Mouse (Mus musculus): ENCODE results near the gene Nppb. TPM values are rescaled to one million over a fixed set of nuclear protein-coding genes. Genes with fewer than 3 reads are reported as not detected.
A peak's percentile ranks its signal among the peaks of the same experiment; 100 is the strongest.

The Nppb gene
- total and polyA plus RNA-seq, 3 experiments = not detected

DNA sequence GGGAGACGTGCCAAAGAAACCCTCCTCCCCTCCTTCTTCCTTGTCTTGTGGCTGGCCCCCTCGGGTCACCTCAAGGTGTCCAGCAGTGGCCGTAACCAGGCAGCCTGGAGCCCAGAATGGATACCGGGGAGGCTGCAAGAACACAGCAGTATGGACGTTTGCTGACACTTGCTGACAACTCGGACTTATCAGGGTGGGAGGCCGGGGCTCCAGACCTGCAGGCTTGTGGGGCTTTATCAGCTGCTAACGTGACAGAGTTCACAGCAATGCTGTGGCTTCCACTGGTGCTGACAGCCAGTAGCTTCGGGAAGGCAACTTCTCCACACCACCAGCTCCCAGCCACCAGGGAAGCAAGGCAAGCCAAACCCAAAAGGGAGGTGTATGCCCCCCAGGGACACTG lies 16.3 kb upstream of the Nppb start (continued):
- no peak for TF ChIP-seq EP300 (IDR thresholded peaks at IDR 0.05; ENCODE audit: low read depth in 1 of 2, low read length in 2 of 2)
- TF ChIP-seq MYB (IDR thresholded peaks at IDR 0.05; ENCODE audit: low read depth, low read length) = no peak
- no peak for TF ChIP-seq ETS1 (IDR thresholded peaks at IDR 0.05; ENCODE audit: low read depth, low read length)

GRCm38 (mm10) chr4:147976237-147976636 lies 9.4 kb upstream of the Nppb start:
- H3K27me3 ChIP-seq (ENCODE audit: control insufficient read depth in 1 of 2, insufficient read depth in 2 of 2, low read length in 2 of 2) = no peaks in the 10 kb centered on the region; a peak in 1 of 4 replicates
- TF ChIP-seq EP300 (IDR thresholded peaks at IDR 0.05; ENCODE audit: low read depth in 1 of 2, low read length in 2 of 2) = peak in 1 of 2 experiments; percentile 38; a peak in 1 of 4 replicates
- no peak for TF ChIP-seq ZC3H11A (IDR thresholded peaks at IDR 0.05; ENCODE audit: low read depth, low read length)
- TF ChIP-seq MAFK (IDR thresholded peaks at IDR 0.05; ENCODE audit: borderline replicate concordance, low read depth, low read length) = no peak
- TF ChIP-seq MEF2A (IDR thresholded peaks at IDR 0.05; ENCODE audit: extremely low read depth, insufficient replicate concordance, low read depth, low read length, poor library complexity, severe bottlenecking) = no peak
- TF ChIP-seq CHD1 (IDR thresholded peaks at IDR 0.05; ENCODE audit: low read depth, low read length) = no peak
- H3K27ac ChIP-seq (ENCODE audit: control insufficient read depth, low read depth, low read length) = no peak overlapping the region
- H3K9me3 ChIP-seq (replicated peaks; ENCODE audit: insufficient read depth, low read length) = no peaks in the 10 kb centered on the region
- peaks cover 0 to 4% of the 10 kb centered on the region in 2 experiments; a peak in 1 of 4 replicates for H3K36me3 ChIP-seq (ENCODE audit: control insufficient read depth in 1 of 2, insufficient read depth in 2 of 2, low read length in 2 of 2)
- DNase-seq (ENCODE audit: low read depth, low spot score) = peak; percentile 18
- H3K4me1 ChIP-seq (ENCODE audit: control insufficient read depth in 1 of 2, insufficient read depth in 2 of 2, low read length in 2 of 2) = peaks cover 0 to 4% of the 10 kb centered on the region in 2 experiments; a peak in 2 of 4 replicates
- H3K79me2 ChIP-seq (ENCODE audit: control insufficient read depth, insufficient read depth, low read length, poor library complexity) = no peaks in the 10 kb centered on the region
- H3K9ac ChIP-seq (ENCODE audit: control insufficient read depth, low read depth, low read length, poor library complexity, severe bottlenecking) = no peak overlapping the region
- H3K4me3 ChIP-seq (ENCODE audit: control insufficient read depth in 1 of 2, insufficient read depth in 1 of 2, low read depth in 2 of 2, low read length in 2 of 2) = no peak overlapping the region

DNA sequence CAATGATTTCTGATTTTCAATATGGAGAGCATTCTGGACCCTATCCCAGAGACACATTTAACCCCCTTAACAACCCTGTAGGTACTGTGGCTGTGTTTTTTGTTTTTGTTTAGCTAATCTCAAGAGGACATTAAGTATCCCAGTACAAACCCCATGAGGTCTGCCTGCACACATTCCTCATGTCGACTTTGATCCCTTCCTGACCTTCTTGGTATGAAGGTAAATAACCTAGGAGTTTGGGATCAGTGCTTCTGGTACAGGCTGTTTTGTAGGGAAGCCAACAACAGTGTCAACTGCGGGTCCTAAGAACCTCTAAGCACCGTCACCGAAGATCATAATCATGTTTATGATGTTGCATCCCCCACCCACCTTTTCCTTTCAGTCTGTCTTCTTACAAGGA lies 7.9 kb upstream of the Nppb start:
- H3K79me2 ChIP-seq (ENCODE audit: control insufficient read depth, insufficient read depth, low read length, poor library complexity) = no peaks in the 10 kb centered on the region
- no peak overlapping the region for H3K27ac ChIP-seq (ENCODE audit: control insufficient read depth, low read depth, low read length)
- no peaks in the 10 kb centered on the region for H3K9me3 ChIP-seq (replicated peaks; ENCODE audit: insufficient read depth, low read length)
- peaks cover 0 to 4% of the 10 kb centered on the region in 2 experiments; a peak in 2 of 4 replicates for H3K4me1 ChIP-seq (ENCODE audit: control insufficient read depth in 1 of 2, insufficient read depth in 2 of 2, low read length in 2 of 2)
- no peaks in the 10 kb centered on the region; a peak in 1 of 4 replicates for H3K27me3 ChIP-seq (ENCODE audit: control insufficient read depth in 1 of 2, insufficient read depth in 2 of 2, low read length in 2 of 2)
- no peak overlapping the region for H3K9ac ChIP-seq (ENCODE audit: control insufficient read depth, low read depth, low read length, poor library complexity, severe bottlenecking)
- H3K4me3 ChIP-seq (ENCODE audit: control insufficient read depth in 1 of 2, insufficient read depth in 1 of 2, low read depth in 2 of 2, low read length in 2 of 2) = no peak overlapping the region
- TF ChIP-seq ZMIZ1 (IDR thresholded peaks at IDR 0.05; ENCODE audit: low read depth, low read length) (no peak), ZC3H11A (IDR thresholded peaks at IDR 0.05; ENCODE audit: low read depth, low read length) (no peak), HCFC1 (IDR thresholded peaks at IDR 0.05; ENCODE audit: low read depth, low read length) (no peak), TAL1 (IDR thresholded peaks at IDR 0.05; ENCODE audit: low read length) (no peak), ETS1 (IDR thresholded peaks at IDR 0.05; ENCODE audit: low read depth, low read length) (no peak), ZKSCAN1 (IDR thresholded peaks at IDR 0.05; ENCODE audit: low read depth, low read length) (no peak), CHD1 (IDR thresholded peaks at IDR 0.05; ENCODE audit: low read depth, low read length) (no peak), POLR2AphosphoS5 (IDR thresholded peaks at IDR 0.05; ENCODE audit: borderline replicate concordance, low read depth, low read length) (no peak), E2F4 (IDR thresholded peaks at IDR 0.05; ENCODE audit: borderline replicate concordance, low read depth, low read length) (no peak), CTCF (IDR thresholded peaks at IDR 0.05 in 2 of 3, conservative IDR thresholded peaks at IDR 0.05 in 1 of 3; ENCODE audit: control insufficient read depth in 1 of 3, insufficient read depth in 1 of 3, low read depth in 2 of 3, low read length in 3 of 3, poor library complexity in 1 of 3, severe bottlenecking in 1 of 3) (no peak), MEF2A (IDR thresholded peaks at IDR 0.05; ENCODE audit: extremely low read depth, insufficient replicate concordance, low read depth, low read length, poor library complexity, severe bottlenecking) (no peak), SMC3 (IDR thresholded peaks at IDR 0.05; ENCODE audit: low read depth, low read length) (no peak), POLR2A (IDR thresholded peaks at IDR 0.05; ENCODE audit: control insufficient read depth in 1 of 2, insufficient read depth in 1 of 2, low read depth in 1 of 2, low read length in 2 of 2, poor library complexity in 1 of 2) (no peak), NELFE (IDR thresholded peaks at IDR 0.05; ENCODE audit: low read depth, low read length) (no peak), KAT2A (conservative IDR thresholded peaks at IDR 0.05; ENCODE audit: low read depth, low read length) (no peak), UBTF (IDR thresholded peaks at IDR 0.05; ENCODE audit: borderline replicate concordance, insufficient read depth, low read depth, low read length) (no peak), TCF12 (IDR thresholded peaks at IDR 0.05; ENCODE audit: low read depth, low read length) (no peak), GABPA (IDR thresholded peaks at IDR 0.05; ENCODE audit: low read depth, low read length) (no peak)
- DNase-seq (ENCODE audit: low read depth, low spot score) = no peak
- H3K36me3 ChIP-seq (ENCODE audit: control insufficient read depth in 1 of 2, insufficient read depth in 2 of 2, low read length in 2 of 2) = peaks cover 0 to 4% of the 10 kb centered on the region in 2 experiments; a peak in 1 of 4 replicates
